Mouse (Mus musculus) embryonic facial prominence, embryonic 15.5 days (tissue): Measurements from ENCODE around the gene Gm12248. TPM values are rescaled to one million over a fixed set of nuclear protein-coding genes. Genes with fewer than 3 reads are reported as not detected.
"Not testable (repeated sequence)": the region's sequence is repeated elsewhere in the genome, so short reads cannot be mapped to it uniquely, and the experiment has no call there.

Experiments used
- ATAC-seq: fragments of 200-750 bp; cut with Nextera tagmentation; 2 replicates; pipeline ENCODE4 v1.8.0; 2017; ENCODE audit warnings: low read depth, moderate TSS enrichment; ENCODE audit not compliant: insufficient number of reproducible peaks, low FRiP score, low TSS enrichment
- H3K27ac ChIP-seq: fragments of 300-500 bp; sonication (generic); replicated peaks from 2 replicates; pipeline ENCODE4 v1.5.1; 2015; ENCODE audit warnings: mild to moderate bottlenecking, inconsistent platforms
- H3K27me3 ChIP-seq: fragments of 300-500 bp; sonication (generic); 2 replicates; pipeline ENCODE4 v1.6.1; 2015; ENCODE audit warnings: inconsistent platforms
- H3K36me3 ChIP-seq: fragments of 300-500 bp; sonication (generic); 2 replicates; pipeline ENCODE4 v1.6.1; 2015; ENCODE audit warnings: mild to moderate bottlenecking, inconsistent platforms
- H3K4me1 ChIP-seq: fragments of 300-500 bp; sonication (generic); 2 replicates; pipeline ENCODE4 v1.6.1; 2015; ENCODE audit warnings: inconsistent platforms
- H3K4me2 ChIP-seq: fragments of 300-500 bp; sonication (generic); replicated peaks from 2 replicates; pipeline ENCODE4 v1.6.1; 2015; ENCODE audit warnings: mild to moderate bottlenecking, inconsistent platforms
- H3K4me3 ChIP-seq: fragments of 300-500 bp; sonication (generic); replicated peaks from 2 replicates; pipeline ENCODE4 v1.5.1; 2015; ENCODE audit warnings: mild to moderate bottlenecking, inconsistent platforms
- H3K9ac ChIP-seq: fragments of 300-500 bp; sonication (generic); 2 replicates; pipeline ENCODE4 v1.6.1; 2015; ENCODE audit warnings: inconsistent platforms
- H3K9me3 ChIP-seq: fragments of 300-500 bp; sonication (generic); replicated peaks from 2 replicates; pipeline ENCODE4 v1.6.1; 2016; ENCODE audit warnings: inconsistent platforms
- WGBS: fragments of 180-500 bp; shearing (Covaris S2); methylation state at CpG from one replicate; pipeline ENCODE4 v1.1.7; 2015; 5-methylcytosine and 5-hydroxymethylcytosine counted together
- polyA plus RNA-seq: library from polyadenylated mRNA; unstranded; fragments of >200 nt; fragmentation: Nextera tagmentation; extraction: Ambion mirVana; gene quantifications from 2 replicates; pipeline ENCODE4 v1.2.1, GENCODE M21; 2015

Gene Gm12248
- polyA plus RNA-seq, 1 experiment from 2014 or later: not detected

- Histone ChIP-seq H3K36me3 (no peaks in the 10 kb centered on the region), H3K4me2 (no peak overlapping the region), H3K4me1 (peaks cover 29% of the 10 kb centered on the region), H3K9ac (no peak overlapping the region), H3K27me3 (no peaks in the 10 kb centered on the region), H3K27ac (no peak overlapping the region), H3K4me3 (no peak overlapping the region), H3K9me3 (no peaks in the 10 kb centered on the region)
- 74% methylated on average over 3 of the region's 3 CpGs for WGBS
- no peak for ATAC-seq
Observed at GRCm38 (mm10) chr11:58102146-58102545, 9.2 kb upstream of the Gm12248 start.

DNA sequence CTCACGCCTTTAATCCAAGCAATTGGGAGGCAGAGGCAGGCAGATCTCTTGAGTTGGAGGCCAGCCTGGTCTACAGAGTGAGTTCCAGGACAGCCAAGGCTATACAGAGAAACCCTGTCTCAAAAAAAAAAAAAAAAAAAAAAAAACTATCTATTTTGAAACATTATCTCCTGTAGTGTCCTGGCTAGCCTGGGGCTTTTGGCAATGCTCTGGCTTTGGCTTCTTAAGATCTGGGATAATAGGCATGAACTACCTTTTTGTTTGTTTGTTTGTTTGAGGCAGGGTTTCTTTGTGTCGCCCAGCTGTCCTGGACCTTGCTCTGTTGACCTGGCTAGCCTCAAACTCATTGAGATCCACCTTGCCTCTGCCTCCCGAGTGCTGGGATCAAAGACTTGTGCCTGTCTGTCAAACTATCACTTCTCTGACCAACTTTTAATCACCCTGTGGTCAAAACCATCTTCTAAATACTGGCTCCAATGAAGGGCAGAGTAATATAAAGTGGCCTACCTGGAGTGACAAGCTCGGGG, 8.3 kb upstream of the Gm12248 start:
- no peak for ATAC-seq
- H3K36me3 ChIP-seq: no peaks in the 10 kb centered on the region

DNA sequence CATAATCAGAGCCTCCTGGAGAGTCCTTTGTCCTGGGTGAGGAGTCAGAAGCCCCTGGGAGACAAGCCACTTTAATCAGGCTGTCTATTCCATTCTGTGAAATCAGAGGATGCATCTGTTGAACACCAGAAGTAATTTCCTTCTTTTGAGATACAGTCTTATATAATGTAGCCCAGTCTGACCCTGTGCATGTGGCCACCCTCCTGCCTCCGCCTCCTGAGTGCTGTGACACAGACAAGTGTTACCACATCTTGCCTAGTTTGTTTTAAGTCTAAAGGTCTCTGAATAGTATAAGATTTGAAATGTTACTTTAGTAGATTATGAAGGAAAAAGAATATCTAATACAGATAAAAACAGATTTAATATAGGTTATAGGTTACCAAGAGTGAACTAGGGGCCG, 7.1 kb upstream of the Gm12248 start:
- Histone ChIP-seq H3K4me2 (no peak overlapping the region), H3K9ac (no peak overlapping the region), H3K36me3 (no peaks in the 10 kb centered on the region), H3K4me3 (no peak overlapping the region), H3K9me3 (no peaks in the 10 kb centered on the region), H3K27ac (no peak overlapping the region), H3K4me1 (peaks cover 24% of the 10 kb centered on the region), H3K27me3 (no peaks in the 10 kb centered on the region)
- no peak for ATAC-seq
- 93% methylated on average over 2 of the region's 2 CpGs for WGBS

More for the DNA sequence above, 8.3 kb upstream of the Gm12248 start:
- no peak overlapping the region for H3K4me3 ChIP-seq
- H3K9ac ChIP-seq: no peak overlapping the region
- H3K27ac ChIP-seq: no peak overlapping the region
- no peak overlapping the region for H3K4me2 ChIP-seq
- 79% methylated on average over 4 of the region's 4 CpGs for WGBS
- no peaks in the 10 kb centered on the region for H3K27me3 ChIP-seq
- H3K4me1 ChIP-seq: peaks cover 29% of the 10 kb centered on the region
- no peaks in the 10 kb centered on the region for H3K9me3 ChIP-seq

GRCm38 (mm10) chr11:58098366-58098720, 5.4 kb upstream of the Gm12248 start:
- H3K4me2 ChIP-seq: peak overlapping the region; percentile 65; the same call in 1 of the 2 replicates
- H3K27ac ChIP-seq, H3K27me3 ChIP-seq, H3K36me3 ChIP-seq, H3K9me3 ChIP-seq, H3K9ac ChIP-seq, ATAC-seq: not testable (repeated sequence)
- peak overlapping the region; percentile 40; the same call in 1 of the 2 replicates for H3K4me3 ChIP-seq
- 64% methylated on average over 5 of the region's 5 CpGs for WGBS
- H3K4me1 ChIP-seq: peaks cover 19% of the 10 kb centered on the region

DNA sequence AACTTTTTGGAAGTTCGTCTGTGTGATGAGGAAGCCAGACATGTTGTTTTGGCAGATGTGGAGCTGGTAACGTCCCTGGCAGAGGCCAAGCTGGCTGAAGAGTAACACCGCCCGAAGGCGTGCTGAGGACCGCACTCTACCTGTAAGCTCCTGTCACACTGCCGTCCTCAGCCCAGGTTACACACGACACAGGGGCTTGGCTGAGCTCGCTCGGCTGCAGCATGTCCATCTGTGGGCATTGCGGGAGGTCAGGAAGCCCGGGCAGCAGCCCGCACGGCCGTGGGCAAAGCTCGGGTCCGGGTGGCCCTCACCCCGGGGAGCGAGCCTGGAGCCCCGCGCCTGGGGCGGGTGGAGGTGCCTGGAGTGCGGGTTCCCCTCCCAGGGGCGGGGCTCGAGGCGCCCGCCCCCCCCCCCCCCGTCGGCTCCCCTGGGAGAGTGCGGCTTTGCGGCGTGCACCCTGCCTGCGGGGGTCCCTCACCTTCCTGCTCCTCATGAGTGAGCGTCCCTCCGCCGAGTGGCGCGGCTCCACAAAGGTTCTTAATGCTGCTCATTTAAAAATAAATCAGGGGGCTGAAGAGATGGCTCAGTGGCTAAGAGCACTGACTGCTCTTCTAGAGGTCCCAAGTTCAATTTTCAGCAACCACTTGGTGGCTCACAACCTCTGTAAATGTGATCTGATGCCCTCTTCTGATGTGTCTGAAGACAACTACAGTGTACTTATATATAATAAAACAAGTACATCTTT, 4.9 kb upstream of the Gm12248 start:
- ATAC-seq: no peak

DNA sequence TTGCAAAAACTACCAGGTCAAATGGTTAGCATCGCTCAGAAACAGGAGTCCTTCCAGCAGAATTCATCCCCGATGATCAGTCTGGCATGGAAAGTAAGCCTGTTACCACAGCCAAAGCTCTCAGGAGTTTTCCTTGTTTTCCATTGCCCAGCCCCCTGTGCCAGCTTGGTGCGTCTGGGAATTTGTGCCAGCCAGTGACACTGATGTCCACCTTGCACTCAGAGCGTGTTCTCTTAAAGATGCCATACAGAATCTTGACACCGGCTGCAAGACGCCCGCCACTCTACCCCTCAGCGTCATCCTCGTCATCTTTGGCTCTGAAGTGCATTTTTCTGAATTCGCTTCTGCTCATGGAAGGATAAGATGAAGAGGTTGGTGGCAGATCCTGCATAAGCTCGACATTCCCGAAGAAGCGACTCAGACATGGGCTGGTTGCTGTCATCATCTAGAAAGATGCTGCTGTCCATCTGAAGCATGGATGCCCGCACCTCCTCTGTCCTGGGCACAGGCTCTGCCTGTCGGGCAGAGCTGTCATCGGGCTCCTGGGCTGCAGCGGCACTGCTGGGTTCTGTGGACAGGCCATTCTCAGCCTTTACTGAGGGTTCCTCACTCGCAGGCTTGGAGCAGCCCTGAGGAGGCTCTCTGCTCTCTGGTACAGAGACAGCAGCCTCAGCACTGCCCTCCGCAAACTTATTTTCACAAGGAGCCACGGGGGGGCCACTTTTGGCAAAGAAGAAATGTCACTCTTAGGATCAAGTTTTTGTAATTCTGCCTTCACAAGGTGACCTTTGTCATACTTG, 4.1 kb upstream of the Gm12248 start:
- Histone ChIP-seq H3K27me3 (no peaks in the 10 kb centered on the region), H3K36me3 (no peaks in the 10 kb centered on the region), H3K9ac (no peak overlapping the region), H3K9me3 (no peaks in the 10 kb centered on the region), H3K4me2 (peak overlapping the region; percentile 65), H3K4me1 (0 out of 2 replicates have a peak, but pooled peaks cover 10% of the 10 kb centered on the region), H3K27ac (no peak overlapping the region), H3K4me3 (peak overlapping the region; percentile 40)
- WGBS: 40% methylated on average over 20 of the region's 20 CpGs
- no peak for ATAC-seq

More for the DNA sequence above, 4.9 kb upstream of the Gm12248 start:
- H3K4me3 ChIP-seq: peak overlapping the region; percentile 40
- no peaks in the 10 kb centered on the region for H3K36me3 ChIP-seq
- H3K9ac ChIP-seq: no peak overlapping the region
- peaks cover 13% of the 10 kb centered on the region; the same call in 1 of the 2 replicates for H3K4me1 ChIP-seq
- H3K4me2 ChIP-seq: peak overlapping the region; percentile 65
- H3K27me3 ChIP-seq: no peaks in the 10 kb centered on the region
- WGBS: 1% methylated on average over 33 of the region's 38 CpGs
- no peaks in the 10 kb centered on the region for H3K9me3 ChIP-seq
- H3K27ac ChIP-seq: no peak overlapping the region

GRCm38 (mm10) chr11:58096160-58096559, 3.2 kb upstream of the Gm12248 start:
- H3K4me2 ChIP-seq: no peak overlapping the region
- WGBS: 74% methylated on average over 5 of the region's 5 CpGs
- no peak overlapping the region for H3K27ac ChIP-seq
- no peak overlapping the region for H3K9ac ChIP-seq
- ATAC-seq: no peak
- no peaks in the 10 kb centered on the region for H3K9me3 ChIP-seq
- H3K36me3 ChIP-seq: no peaks in the 10 kb centered on the region
- no peak overlapping the region for H3K4me3 ChIP-seq
- 0 out of 2 replicates have a peak, but pooled peaks cover 10% of the 10 kb centered on the region for H3K4me1 ChIP-seq
- H3K27me3 ChIP-seq: no peaks in the 10 kb centered on the region

- ATAC-seq: no peak
Observed at GRCm38 (mm10) chr11:58095561-58095960, 2.6 kb upstream of the Gm12248 start.

GRCm38 (mm10) chr11:58094766-58095165, 1.8 kb upstream of the Gm12248 start:
- no peak for ATAC-seq
- Histone ChIP-seq H3K9ac (no peak overlapping the region), H3K4me1 (0 out of 2 replicates have a peak, but pooled peaks cover 10% of the 10 kb centered on the region), H3K9me3 (no peaks in the 10 kb centered on the region), H3K4me3 (no peak overlapping the region), H3K27ac (no peak overlapping the region), H3K4me2 (no peak overlapping the region), H3K27me3 (no peaks in the 10 kb centered on the region), H3K36me3 (no peaks in the 10 kb centered on the region)
- WGBS: 74% methylated on average over 4 of the region's 4 CpGs

More at GRCm38 (mm10) chr11:58095561-58095960, 2.6 kb upstream of the Gm12248 start:
- Histone ChIP-seq H3K36me3 (no peaks in the 10 kb centered on the region), H3K27ac (no peak overlapping the region), H3K4me3 (no peak overlapping the region), H3K4me1 (0 out of 2 replicates have a peak, but pooled peaks cover 10% of the 10 kb centered on the region), H3K9ac (no peak overlapping the region), H3K4me2 (no peak overlapping the region), H3K27me3 (no peaks in the 10 kb centered on the region), H3K9me3 (no peaks in the 10 kb centered on the region)
- WGBS: 80% methylated on average over 1 of the region's 1 CpGs

DNA sequence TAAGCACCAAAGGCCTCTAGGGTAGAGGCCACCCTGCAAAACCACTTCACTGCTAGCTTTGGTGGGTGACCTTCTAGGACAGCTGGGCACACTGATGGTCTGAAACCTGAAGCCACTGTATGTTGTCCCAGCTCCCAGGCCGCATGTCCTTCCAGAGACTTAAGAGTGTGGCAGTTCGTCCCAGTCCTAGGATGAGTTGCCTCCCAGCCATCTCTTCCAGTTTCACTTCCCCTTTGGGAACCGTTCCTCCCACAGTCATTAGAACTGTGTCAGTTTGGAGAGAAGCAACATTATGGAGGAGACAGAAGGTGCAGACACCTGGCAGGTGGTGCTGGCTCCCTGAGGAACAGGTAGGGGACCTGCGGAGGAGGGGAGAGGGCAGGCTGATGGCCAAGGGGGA, 393 bp downstream of the Gm12248 start:
- Histone ChIP-seq H3K4me2 (peak overlapping the region; percentile 41), H3K9ac (no peak overlapping the region), H3K27ac (0 out of 2 replicates have a peak overlapping the region, but pooled peaks have one; percentile 11), H3K36me3 (no peaks in the 10 kb centered on the region), H3K4me1 (0 out of 2 replicates have a peak, but pooled peaks cover 3% of the 10 kb centered on the region), H3K9me3 (no peaks in the 10 kb centered on the region), H3K4me3 (no peak overlapping the region), H3K27me3 (no peaks in the 10 kb centered on the region)
- no peak for ATAC-seq
- 35% methylated on average over 4 of the region's 4 CpGs for WGBS

GRCm38 (mm10) chr11:58081716-58082115, 11.2 kb downstream of the Gm12248 start:
- Histone ChIP-seq H3K4me1 (no peaks in the 10 kb centered on the region), H3K9ac (no peak overlapping the region), H3K27ac (no peak overlapping the region), H3K36me3 (no peaks in the 10 kb centered on the region), H3K9me3 (no peaks in the 10 kb centered on the region), H3K4me3 (no peak overlapping the region), H3K4me2 (no peak overlapping the region), H3K27me3 (no peaks in the 10 kb centered on the region)
- WGBS: 77% methylated on average over 6 of the region's 6 CpGs
- no peak for ATAC-seq
